Mouse (Mus musculus) embryonic facial prominence, embryonic 11.5 days (tissue): ENCODE results near the gene Ttyh1. TPM values are rescaled to one million over a fixed set of nuclear protein-coding genes. Genes with fewer than 3 reads are reported as not detected.
"Not testable (repeated sequence)": the region's sequence is repeated elsewhere in the genome, so short reads cannot be mapped to it uniquely, and the experiment has no call there.

Experiments
- ATAC-seq: fragments of 200-750 bp; cut with Nextera tagmentation; replicated peaks from 2 replicates; pipeline ENCODE4 v1.8.0; 2017; ENCODE audit warnings: low read depth; ENCODE audit not compliant: insufficient number of reproducible peaks, low FRiP score, low TSS enrichment
- DNase-seq: peaks from one replicate; pipeline ENCODE4 v3.0.0-alpha.2; 2015; ENCODE audit warnings: low spot score
- H3K27ac ChIP-seq: fragments of 300-500 bp; sonication (generic); replicated peaks from 2 replicates; pipeline ENCODE4 v1.5.1; 2014; ENCODE audit warnings: mild to moderate bottlenecking, low read depth, low read length, control low read depth
- H3K27me3 ChIP-seq: fragments of 300-500 bp; sonication (generic); 2 replicates; pipeline ENCODE4 v1.6.1; 2014; ENCODE audit warnings: mild to moderate bottlenecking, low read length, moderate library complexity, mixed read lengths; ENCODE audit not compliant: control insufficient read depth, insufficient read depth
- H3K36me3 ChIP-seq: fragments of 300-500 bp; sonication (generic); replicated peaks from 2 replicates; pipeline ENCODE4 v1.6.1; 2014; ENCODE audit warnings: low read depth, mild to moderate bottlenecking, low read length, moderate library complexity, mixed read lengths; ENCODE audit not compliant: control insufficient read depth, insufficient read depth
- H3K4me1 ChIP-seq: fragments of 300-500 bp; sonication (generic); 2 replicates; pipeline ENCODE4 v1.6.1; 2014; ENCODE audit warnings: low read length, mixed read lengths; ENCODE audit not compliant: control insufficient read depth, insufficient read depth
- H3K4me2 ChIP-seq: fragments of 300-500 bp; sonication (generic); 2 replicates; pipeline ENCODE4 v1.6.1; 2014; ENCODE audit warnings: low read depth, mild to moderate bottlenecking, control low read depth, low read length, moderate library complexity
- H3K4me3 ChIP-seq: fragments of 300-500 bp; sonication (generic); 2 replicates; pipeline ENCODE4 v1.5.1; 2014; ENCODE audit warnings: low read depth, low read length, control low read depth
- H3K9ac ChIP-seq: fragments of 300-500 bp; sonication (generic); replicated peaks from 2 replicates; pipeline ENCODE4 v1.6.1; 2014; ENCODE audit warnings: mild to moderate bottlenecking, control low read depth, low read length
- H3K9me3 ChIP-seq: fragments of 300-500 bp; sonication (generic); replicated peaks from 2 replicates; pipeline ENCODE4 v1.6.1; 2016; ENCODE audit warnings: mild to moderate bottlenecking, low read length, inconsistent platforms, mixed read lengths; ENCODE audit not compliant: control insufficient read depth
- WGBS: fragments of 180-500 bp; shearing (Covaris S2); extraction: QIAGEN DNeasy Blood & Tissue Kit; methylation state at CpG from one replicate; pipeline ENCODE4 v1.1.7; 2014; 5-methylcytosine and 5-hydroxymethylcytosine counted together
- polyA plus RNA-seq: library from polyadenylated mRNA; unstranded; fragments of >200 nt; fragmentation: Nextera tagmentation; extraction: Ambion mirVana; gene quantifications from 2 replicates; pipeline ENCODE4 v1.2.1, GENCODE M21; 2014

The Ttyh1 gene
- polyA plus RNA-seq, 1 experiment from 2014 or later: 8.3 TPM

DNA sequence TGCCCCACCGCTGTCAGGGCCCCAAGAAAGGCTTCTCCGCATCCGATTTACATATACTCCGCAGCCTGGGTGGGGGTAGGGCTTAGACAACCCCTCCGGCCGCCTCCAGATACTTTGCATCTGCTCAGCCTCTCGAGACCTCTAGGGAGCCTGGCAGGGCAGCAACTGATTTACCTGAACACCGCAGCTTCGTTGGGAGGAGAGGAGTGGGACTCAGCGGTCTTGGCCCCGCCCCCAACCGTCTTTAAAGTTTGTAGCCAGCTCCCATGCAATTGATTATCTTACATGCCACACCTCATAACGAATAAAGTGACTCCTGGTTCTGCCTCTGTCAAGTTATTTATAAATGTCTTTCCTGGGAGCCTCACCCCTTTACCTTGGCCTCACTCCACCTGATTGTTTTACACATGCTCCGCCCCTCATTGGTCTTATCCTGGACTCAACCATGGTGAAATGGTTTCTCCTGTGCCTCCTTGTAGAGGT is 30.9 kb downstream of the Ttyh1 start, which contains the start of gene Leng9:
TSS of gene Leng9 (minus strand) at position 316 of the 483 bp plus-strand sequence.
- H3K4me3 ChIP-seq: peak within 1 kb of the TSS; percentile 73

DNA sequence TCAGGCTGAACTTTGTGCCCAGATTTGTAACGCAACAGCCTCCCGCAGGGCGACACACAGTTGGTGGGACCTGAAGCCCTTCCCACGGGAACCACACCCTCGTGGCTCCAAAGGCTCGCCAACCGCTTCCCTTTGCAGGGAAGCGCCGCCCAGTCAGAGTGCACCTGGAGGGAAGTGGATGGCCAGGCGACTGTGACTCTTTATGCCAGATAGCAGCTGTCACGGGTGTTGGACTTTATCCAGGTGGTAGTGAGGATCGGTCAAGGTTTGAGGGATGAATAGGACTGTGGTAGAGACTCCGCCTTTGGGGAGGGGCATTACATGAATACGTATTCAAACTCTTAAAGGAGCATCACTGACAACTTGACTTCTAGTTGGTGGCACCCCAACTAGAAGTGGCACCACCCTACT is 31.6 kb downstream of the Ttyh1 start:
- Histone ChIP-seq H3K9ac (no peak overlapping the region), H3K36me3 (peaks cover 10% of the 10 kb centered on the region), H3K4me3 (no peak overlapping the region), H3K9me3 (no peaks in the 10 kb centered on the region), H3K27ac (no peak overlapping the region), H3K4me1 (peaks cover 3% of the 10 kb centered on the region; the same call in 1 of the 2 replicates), H3K4me2 (0 out of 2 replicates have a peak overlapping the region, but pooled peaks have one; percentile 10), H3K27me3 (peaks cover 8% of the 10 kb centered on the region)
- DNase-seq: no peak
- ATAC-seq: no peak
- WGBS: 18% methylated on average over 14 of the region's 14 CpGs

More for the DNA sequence above, 30.9 kb downstream of the Ttyh1 start, which contains the start of gene Leng9:
- peak within 1 kb of the TSS; percentile 91 for H3K4me2 ChIP-seq
- peaks cover 3% of the 10 kb centered on the region; the same call in 1 of the 2 replicates for H3K4me1 ChIP-seq
- 3% methylated on average over 14 of the region's 14 CpGs for WGBS
- peaks cover 13% of the 10 kb centered on the region for H3K36me3 ChIP-seq
- peak; percentile 30; the same call in 1 of the 2 replicates for ATAC-seq
- no peaks in the 10 kb centered on the region for H3K9me3 ChIP-seq
- peak within 1 kb of the TSS; percentile 57 for H3K9ac ChIP-seq
- DNase-seq: no peak
- peak within 1 kb of the TSS; percentile 47; the same call in 1 of the 2 replicates for H3K27ac ChIP-seq
- H3K27me3 ChIP-seq: peaks cover 8% of the 10 kb centered on the region

DNA sequence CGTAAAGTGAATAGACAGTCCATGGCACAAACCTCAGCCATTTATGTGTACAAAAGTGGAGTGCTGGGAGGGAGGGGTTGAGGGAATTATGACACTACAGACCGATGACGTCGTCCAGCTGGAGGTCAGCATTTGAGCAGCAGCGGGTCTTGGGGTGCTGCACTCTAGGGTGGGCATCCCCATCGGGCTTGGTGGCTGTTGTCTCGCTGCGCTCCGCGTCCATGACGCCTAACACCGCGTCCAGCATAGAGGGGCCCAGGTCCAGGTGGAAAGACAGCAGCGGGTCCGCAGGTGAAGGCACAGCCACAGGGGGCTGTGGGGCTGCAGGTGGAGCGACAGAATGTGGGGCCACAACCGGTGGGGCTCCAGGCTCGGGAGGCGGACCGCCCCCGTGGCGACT is 32.0 kb downstream of the Ttyh1 start:
- no peak for ATAC-seq
- no peak overlapping the region for H3K4me2 ChIP-seq

DNA sequence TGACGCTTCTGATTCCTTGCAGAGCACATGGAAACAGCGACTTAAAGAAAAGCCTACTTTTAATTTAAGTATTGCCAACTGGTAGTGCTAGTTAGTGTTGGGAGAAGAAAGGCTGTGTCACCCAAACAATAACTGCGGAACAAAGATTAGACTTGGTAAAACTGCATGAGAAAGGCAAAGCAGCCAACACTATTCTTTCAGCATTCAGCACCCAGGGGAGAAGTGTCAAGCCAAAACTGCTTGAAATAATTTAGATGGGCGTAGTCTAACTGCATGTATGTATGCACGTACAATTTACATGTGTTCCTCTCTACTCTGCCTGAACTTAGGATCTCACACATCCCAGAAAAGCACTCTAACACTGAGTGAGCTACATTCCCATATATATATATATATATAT is 35.1 kb downstream of the Ttyh1 start:
- ATAC-seq (no peak), DNase-seq (no peak)
- Histone ChIP-seq H3K9me3 (no peaks in the 10 kb centered on the region), H3K27ac (no peak overlapping the region), H3K9ac (no peak overlapping the region), H3K4me3 (no peak overlapping the region), H3K36me3 (no peaks in the 10 kb centered on the region), H3K4me2 (no peak overlapping the region), H3K4me1 (no peaks in the 10 kb centered on the region), H3K27me3 (peaks cover 8% of the 10 kb centered on the region)
- WGBS: 83% methylated on average over 5 of the region's 5 CpGs

More for the DNA sequence above, 32.0 kb downstream of the Ttyh1 start:
- peak overlapping the region; percentile 10; the same call in 1 of the 2 replicates for H3K4me3 ChIP-seq
- peaks cover 8% of the 10 kb centered on the region for H3K27me3 ChIP-seq
- peaks cover 3% of the 10 kb centered on the region; the same call in 1 of the 2 replicates for H3K4me1 ChIP-seq
- H3K36me3 ChIP-seq: peaks cover 5% of the 10 kb centered on the region
- no peaks in the 10 kb centered on the region for H3K9me3 ChIP-seq
- no peak overlapping the region for H3K9ac ChIP-seq
- H3K27ac ChIP-seq: no peak overlapping the region
- WGBS: 22% methylated on average over 22 of the region's 22 CpGs
- DNase-seq: no peak

DNA sequence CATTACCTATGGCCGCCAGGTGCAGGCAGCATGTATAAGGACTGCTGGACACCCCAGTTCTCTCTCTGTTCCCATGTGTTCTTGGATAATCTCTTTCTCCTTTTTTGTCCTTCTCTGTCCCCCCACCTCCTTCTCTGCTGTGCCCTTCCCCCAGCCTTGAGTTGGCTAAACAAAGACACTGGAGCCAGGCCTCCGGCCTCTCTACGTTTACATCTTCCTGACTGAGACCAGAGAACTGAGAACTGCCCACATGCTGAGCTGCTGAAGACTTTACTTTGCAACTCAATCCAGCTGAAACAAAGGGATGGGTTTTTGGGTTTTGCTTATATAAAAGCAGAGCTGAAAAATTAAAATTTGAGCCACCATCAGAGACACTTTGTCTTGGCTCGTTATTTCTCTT is 35.8 kb downstream of the Ttyh1 start:
- Histone ChIP-seq H3K4me1 (no peaks in the 10 kb centered on the region), H3K9me3 (no peaks in the 10 kb centered on the region), H3K9ac (no peak overlapping the region), H3K27me3 (peaks cover 8% of the 10 kb centered on the region), H3K4me2 (no peak overlapping the region), H3K4me3 (no peak overlapping the region), H3K36me3 (no peaks in the 10 kb centered on the region), H3K27ac (no peak overlapping the region)
- 40% methylated on average over 4 of the region's 4 CpGs for WGBS
- no peak for DNase-seq
- no peak for ATAC-seq

DNA sequence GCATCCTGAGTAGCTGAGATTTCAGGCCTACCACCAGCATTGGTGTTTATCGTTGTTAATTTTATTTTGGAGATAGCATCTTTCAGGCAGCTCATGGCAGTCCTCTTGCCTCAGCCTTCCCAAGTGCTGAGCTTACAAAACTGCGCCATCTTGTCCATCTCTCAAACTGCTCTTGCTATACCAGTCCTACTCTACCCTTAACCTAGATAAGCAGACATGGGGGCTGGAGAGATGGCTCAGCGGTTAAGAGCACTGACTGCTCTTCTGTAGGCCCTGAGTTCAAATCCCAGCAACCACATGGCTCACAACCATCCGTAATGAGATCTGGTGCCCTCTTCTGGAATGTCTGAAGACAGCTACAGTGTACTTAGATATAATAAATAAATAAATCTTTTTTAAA is 42.4 kb downstream of the Ttyh1 start:
- not testable (repeated sequence) for H3K36me3 ChIP-seq, H3K27me3 ChIP-seq, ATAC-seq, H3K27ac ChIP-seq, H3K9ac ChIP-seq, H3K4me1 ChIP-seq, DNase-seq, H3K9me3 ChIP-seq, H3K4me3 ChIP-seq, H3K4me2 ChIP-seq
- 91% methylated on average over 4 of the region's 4 CpGs for WGBS

DNA sequence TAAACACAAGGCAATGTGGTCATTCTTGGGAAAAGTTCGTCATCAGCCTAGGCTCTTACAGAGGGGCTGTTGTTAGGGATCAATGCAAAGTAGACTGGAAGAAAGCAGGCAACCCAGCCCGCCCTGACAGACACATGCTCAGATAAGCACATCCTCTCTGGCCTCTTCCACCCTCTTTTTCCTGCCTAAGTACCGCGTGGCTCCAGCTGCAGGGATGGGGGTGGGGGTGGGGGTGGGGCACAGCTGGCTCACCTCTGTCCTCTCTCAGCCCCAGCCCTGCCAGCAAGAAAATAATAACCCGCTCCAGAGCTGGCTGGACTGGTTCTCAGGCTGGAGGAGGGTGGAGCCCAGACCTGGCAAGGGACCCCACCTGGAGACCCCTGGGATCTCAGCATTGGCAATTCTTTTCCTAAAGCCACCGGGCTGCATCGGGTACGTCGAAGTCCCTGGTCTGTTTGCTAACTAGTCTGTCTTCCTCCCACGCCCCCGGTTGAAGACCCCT is 44.4 kb downstream of the Ttyh1 start:
- under 1% methylated on average over 11 of the region's 11 CpGs for WGBS
- no peaks in the 10 kb centered on the region for H3K4me1 ChIP-seq
- no peaks in the 10 kb centered on the region for H3K36me3 ChIP-seq
- peak overlapping the region; percentile 28; the same call in 1 of the 2 replicates for H3K27ac ChIP-seq
- peak overlapping the region; percentile 41 for H3K4me3 ChIP-seq
- peak overlapping the region; percentile 47 for H3K4me2 ChIP-seq
- peak; percentile 65 for ATAC-seq
- DNase-seq: peak; percentile 60
- H3K9me3 ChIP-seq: no peaks in the 10 kb centered on the region
- H3K9ac ChIP-seq: peak overlapping the region; percentile 26
- no peaks in the 10 kb centered on the region for H3K27me3 ChIP-seq

DNA sequence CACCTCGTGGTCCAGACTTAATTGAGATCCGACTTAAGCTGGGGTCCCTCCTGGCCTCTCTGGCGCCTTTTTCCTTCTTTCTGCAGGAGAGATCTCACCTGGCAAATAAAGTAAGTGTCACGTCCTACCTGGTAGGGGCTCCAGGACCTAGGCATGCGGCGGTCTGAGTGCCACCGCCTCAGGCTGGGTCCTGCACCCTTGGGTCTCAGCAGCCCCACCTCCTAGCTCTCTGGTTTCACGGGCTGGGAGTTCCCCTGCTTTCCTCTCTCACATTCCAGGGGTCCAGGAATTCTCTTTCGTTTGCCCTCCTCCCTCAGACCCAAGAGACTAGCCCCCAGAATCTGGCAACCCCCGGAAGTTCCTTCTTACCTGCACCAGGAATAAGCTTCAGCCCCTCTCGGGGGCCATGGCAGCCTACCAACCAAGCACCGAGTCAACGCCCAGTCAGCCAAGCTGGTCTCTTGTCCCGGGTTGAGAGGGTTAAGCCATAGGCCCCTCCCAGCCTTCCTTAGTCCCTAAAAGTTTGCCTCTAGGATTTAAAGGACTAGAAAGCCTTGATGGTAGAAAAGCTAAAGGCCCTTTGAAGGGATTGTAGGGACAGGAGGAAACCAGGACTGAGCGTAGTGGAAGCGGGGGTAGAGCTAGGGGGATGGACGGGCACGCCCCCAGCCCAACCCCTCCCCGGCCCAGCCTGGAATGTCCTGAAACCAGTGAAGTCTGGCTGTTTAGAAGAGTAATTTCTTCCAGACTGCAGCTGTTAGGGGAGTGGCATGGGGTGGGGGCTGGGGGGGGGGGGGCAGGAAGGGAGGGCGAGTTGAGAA is 45.1 kb downstream of the Ttyh1 start, which contains the start of gene Cdc42ep5:
TSS of gene Cdc42ep5 (minus strand) at position 771 of the 821 bp plus-strand sequence.
- ATAC-seq (peak; percentile 96), DNase-seq (peak; percentile 87)
- H3K36me3 ChIP-seq: no peaks in the 10 kb centered on the region
- no peaks in the 10 kb centered on the region for H3K27me3 ChIP-seq
- H3K9me3 ChIP-seq: no peaks in the 10 kb centered on the region
- H3K4me2 ChIP-seq: peak within 1 kb of the TSS; percentile 47
- H3K27ac ChIP-seq: peak within 1 kb of the TSS; percentile 44
- peak within 1 kb of the TSS; percentile 37 for H3K9ac ChIP-seq
- peak within 1 kb of the TSS; percentile 41 for H3K4me3 ChIP-seq
- H3K4me1 ChIP-seq: no peaks in the 10 kb centered on the region
- WGBS: under 1% methylated on average over 19 of the region's 20 CpGs
